Mouse (Mus musculus) gastrocnemius, adult 8-10 months (tissue): ENCODE results near the gene Kif16b. TPM values are rescaled to one million over a fixed set of nuclear protein-coding genes. Genes with fewer than 3 reads are reported as not detected.

Experiments used
- DNase-seq, 2 experiments: peaks; one replicate each; pipeline ENCODE4 v3.0.0; 2022; ENCODE audit warnings: low spot score in 2 of 2
- total RNA-seq, 4 experiments: library from RNA; stranded (reverse); gene quantifications; 2 replicates each; pipeline ENCODE4 v1.2.4; 2022

The Kif16b gene
- total RNA-seq, 4 experiments from 2014 or later: 34.5 to 50.7 (median 42.1) TPM

DNA sequence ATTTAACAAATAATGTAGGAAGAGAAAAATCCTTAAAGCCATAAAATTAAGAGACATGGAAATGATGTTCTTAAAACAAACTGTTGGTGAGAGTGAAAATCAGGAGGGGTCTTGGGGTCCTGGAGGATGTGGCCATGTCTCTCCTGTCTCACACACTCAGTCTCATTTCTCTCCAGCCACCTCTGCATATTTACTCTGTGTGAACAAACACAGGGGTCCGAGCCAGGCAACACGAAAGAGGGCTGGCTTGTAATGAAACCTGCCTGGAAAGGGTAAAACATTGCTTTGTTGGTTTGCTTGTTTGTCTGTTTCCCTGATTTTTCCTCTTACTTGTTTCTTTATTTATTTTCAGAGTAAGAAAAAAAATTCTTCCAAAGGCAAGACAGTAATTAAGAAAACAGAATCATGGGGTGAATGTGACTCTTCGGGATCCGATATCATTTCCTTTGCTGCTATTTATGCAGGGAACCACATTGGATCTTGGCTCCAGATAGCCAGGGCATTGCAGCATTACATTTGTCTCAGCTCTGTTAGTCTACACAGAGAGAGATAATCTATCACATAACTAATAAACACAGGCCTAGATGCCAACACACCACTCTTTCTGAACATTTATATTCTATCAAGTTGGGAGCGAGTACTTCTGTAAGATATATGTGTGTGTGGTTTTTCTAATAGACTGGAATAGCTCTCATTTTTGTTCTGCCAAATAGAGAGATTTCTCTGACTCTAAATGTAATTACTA lies 218.2 kb downstream of the Kif16b start:
- DNase-seq: no peak

DNA sequence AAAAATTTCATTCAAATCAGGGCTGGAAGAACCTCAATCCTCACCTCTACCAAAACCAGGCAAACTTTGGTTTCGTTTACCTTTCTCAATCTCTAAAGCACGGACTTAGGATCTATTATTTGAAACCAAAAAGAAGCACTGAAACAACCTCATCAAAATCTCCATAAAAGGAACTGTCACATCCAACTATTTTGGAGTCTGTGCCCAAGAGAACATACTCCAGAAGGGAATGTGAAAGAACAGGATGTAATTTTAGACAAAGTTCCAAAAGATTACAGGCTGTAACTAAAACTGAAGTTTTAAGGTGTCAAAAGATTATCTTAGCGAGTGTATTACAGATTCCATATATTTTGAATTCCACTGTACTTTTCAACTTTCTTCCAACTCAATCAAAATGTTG lies 232.9 kb downstream of the Kif16b start:
- no peak for DNase-seq

DNA sequence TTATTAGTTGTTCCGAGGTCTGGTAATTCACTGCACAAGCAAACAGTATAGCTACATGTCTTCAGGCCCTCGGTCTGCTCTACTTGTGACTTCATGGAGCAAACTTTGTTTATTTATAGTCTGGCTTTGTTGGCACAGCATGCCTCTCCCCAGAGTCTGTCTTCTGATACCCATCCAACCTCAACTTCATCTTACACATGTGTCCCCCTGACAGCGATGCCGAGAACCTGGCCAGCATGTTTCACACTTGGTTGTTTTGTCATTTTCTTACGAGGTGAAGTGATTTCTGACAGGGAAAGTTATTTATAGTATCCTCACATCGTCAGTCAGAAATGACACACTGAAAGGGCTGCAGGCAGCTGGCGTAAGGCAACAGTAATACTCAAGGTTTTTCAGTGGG lies 249.7 kb downstream of the Kif16b start:
- no peak for DNase-seq

DNA sequence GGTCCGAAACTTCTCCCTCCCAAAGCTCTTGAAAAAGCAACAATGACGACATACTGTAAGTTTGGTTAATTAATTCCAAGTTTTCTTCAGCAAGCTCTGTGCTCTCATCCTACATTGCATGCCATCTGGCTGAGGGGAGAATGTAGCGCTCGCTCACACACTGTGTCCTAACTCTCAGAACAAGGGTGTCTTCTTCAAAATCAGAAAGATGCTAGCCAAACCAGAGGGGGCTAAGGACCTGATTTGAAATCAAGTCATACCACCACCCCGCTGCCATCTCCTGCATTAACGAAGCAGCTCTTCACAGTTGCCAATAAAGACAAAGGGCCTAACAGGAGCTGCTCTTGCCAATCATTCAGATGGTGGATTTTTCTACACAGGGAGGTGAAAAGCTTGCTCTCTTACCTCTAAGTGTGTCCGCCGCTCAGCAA lies 253.3 kb downstream of the Kif16b start:
- DNase-seq: no peak

DNA sequence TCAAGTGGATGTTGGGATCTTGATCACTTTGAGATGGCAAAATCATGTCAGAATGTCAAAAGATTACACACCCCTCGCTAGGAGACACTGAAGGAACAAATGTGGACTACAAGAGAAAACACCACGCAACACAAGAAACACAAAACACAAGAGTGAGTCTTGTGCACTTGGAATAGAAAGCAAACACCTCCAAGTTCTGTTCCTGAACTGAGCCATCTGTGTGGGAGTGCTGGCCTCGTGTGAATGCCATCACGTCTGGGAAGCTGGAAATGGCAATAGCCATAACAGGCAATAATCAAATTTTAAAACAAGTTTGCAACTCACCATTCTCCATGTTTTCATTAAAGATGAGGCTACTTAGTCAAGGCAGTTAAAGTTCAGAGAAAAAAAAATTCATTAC lies 254.5 kb downstream of the Kif16b start:
- DNase-seq: no peak

DNA sequence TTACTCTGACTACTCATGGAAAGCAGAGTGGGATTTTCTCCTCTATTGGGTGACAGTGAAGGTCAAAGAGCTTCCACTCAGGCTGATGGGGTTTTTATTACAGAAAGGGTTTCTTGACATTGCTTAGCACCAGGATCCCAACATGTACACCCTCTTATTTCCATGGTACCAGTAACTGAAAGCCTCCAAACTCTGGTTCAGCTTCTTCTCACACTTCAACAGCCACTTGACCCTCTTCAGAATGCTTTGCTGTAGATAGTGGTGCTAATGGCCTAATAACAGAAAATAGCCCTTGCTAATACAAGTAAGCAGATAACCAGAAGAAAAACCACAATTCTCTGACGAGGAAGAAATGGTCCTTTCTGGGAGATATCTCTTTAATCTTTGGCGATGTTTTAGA lies 259.6 kb downstream of the Kif16b start:
- no peak for DNase-seq

- DNase-seq: no peak
These were observed 265.6 kb downstream of the Kif16b start for GRCm38 (mm10) chr2:142635606-142636304.

- no peak for DNase-seq
These were observed 267.3 kb downstream of the Kif16b start for GRCm38 (mm10) chr2:142633996-142634559.

DNA sequence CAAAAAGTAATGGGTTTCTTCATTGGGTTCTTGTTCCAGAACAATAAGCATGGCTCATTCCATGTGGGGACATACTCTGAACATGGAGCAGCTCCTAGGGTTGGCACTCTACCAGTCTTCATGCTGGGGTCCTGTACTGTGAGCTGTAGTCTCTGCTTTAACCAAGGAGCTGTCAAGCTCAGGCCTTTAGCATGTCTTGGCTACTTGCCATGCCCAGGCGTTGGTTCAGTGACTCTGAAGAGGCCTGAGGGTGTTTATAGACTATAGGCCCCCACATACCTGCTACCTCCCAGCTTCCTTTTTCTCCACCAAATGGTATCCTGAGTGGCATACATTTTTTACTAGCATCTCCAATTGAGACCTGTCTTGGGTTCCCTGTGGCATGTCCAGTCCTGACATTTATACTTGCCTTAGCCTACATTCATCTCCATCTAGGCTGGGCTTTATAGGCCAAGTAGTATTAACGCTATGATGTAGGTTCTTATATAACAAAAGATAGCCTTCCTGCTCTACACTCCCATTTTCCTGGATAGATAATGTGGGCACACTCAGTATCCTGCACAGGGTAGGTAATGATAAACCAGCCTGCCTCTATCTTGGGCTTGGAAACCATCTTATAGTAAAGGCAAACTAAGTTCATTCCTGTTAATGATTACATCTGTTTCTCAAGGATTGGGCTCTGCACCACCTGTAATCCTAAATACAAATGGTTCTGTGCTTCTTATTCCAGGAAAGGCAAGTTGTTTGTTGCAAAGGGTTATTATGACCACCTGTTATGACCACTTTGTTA lies 271.6 kb downstream of the Kif16b start:
- no peak for DNase-seq

DNA sequence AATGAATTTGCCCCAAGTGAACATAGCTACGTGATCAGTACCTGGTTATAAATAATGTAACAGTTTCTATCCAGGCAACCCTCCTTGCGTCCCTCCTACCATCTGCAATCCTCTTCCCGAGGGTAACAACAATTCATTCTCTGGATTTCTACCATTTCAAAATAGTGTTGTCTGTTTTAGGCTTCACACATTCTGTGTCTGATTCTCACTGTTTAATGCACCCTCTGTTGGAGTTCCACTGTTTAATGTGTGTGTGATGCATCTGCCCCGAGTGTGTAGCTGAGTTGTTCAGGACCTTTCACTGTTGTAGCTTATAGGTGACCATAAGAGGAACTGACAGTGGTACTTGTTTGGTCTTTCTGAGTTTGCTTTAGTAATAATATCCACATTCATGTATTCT lies 275.6 kb downstream of the Kif16b start:
- no peak for DNase-seq

- no peak for DNase-seq
These were observed 276.2 kb downstream of the Kif16b start for GRCm38 (mm10) chr2:142625101-142625500.

DNA sequence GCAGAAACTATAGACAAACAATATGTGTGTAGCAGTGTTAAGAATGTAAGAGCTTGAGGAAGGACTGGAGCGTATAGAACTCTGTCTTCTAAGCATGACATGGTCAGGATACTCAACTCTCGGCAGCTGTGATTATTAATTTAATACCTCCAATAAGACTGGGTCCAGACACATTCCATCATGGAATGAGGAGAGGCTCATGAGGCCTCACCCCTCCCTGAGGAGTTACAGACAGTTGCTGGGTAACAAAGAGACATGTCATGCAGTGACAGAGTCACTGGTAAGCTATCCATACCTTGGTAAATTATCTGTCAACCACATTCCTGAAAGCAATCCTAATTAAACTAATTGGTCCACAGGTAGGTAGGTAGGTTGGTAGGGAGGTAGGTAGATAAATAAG lies 277.1 kb downstream of the Kif16b start:
- DNase-seq: no peak

DNA sequence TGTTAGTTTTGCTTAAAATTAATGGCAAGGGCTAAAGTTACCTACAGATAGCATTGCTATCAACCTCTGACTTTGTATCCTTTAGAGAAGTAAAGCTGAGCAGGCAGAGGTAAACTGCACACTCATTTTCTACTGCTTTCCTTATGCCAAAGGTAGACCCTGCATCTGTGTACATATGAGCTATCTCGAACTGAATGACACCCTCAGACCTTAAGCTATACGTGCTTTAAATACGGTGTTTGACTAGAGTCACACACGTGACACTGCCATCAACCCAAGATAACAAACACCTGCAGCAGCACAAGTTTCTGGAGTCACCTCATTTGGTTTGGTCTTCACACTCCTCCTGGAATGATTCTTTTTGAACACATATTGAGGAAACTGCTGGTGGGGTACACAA lies 280.2 kb downstream of the Kif16b start:
- DNase-seq: no peak

- no peak for DNase-seq
These were observed 281.4 kb downstream of the Kif16b start for GRCm38 (mm10) chr2:142619926-142620325.

DNA sequence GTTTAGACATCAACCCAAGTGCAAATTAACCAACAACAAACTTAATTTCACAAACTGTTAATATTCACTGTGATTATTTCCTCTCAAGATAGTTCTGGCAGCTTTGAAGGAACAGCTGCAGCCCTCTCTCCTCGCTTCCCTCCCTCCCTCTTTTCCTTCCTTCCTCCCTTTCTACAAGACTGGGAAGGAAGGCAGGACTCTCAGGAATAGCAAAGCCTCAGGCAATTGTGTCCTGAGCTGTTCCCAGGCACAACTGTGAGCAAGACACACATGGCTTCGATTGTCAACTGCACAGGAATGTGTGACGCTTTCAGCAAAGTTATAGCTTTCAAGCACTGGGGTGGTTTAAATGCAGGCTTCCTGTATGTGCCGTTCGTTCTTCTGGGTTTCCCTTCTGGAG lies 286.8 kb downstream of the Kif16b start:
- no peak for DNase-seq

GRCm38 (mm10) chr2:142612359-142612953 lies 288.9 kb downstream of the Kif16b start:
- DNase-seq: no peak

GRCm38 (mm10) chr2:142611113-142611512 lies 290.2 kb downstream of the Kif16b start:
- no peak for DNase-seq

GRCm38 (mm10) chr2:142610206-142610605 lies 291.1 kb downstream of the Kif16b start:
- DNase-seq: no peak

DNA sequence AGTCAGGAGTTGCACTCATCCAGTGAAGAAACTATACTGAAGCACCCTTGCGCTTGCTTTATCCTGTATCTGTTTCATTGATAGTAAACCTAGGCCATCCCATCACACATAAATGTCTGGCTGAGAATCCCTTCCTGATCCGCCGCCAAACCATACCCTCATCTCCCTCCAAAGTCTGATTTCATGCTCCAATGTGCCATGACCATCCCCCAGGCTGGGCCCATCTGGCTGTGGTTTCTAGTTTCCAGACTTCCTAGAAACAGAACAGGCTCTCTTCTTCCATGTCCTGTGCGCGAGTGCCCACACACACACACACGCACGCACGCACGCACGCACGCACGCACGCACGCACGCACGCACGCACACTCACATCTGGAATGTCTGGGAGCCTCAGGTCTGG lies 292.6 kb downstream of the Kif16b start:
- DNase-seq: no peak

GRCm38 (mm10) chr2:142604762-142605161 lies 296.6 kb downstream of the Kif16b start:
- DNase-seq: no peak

DNA sequence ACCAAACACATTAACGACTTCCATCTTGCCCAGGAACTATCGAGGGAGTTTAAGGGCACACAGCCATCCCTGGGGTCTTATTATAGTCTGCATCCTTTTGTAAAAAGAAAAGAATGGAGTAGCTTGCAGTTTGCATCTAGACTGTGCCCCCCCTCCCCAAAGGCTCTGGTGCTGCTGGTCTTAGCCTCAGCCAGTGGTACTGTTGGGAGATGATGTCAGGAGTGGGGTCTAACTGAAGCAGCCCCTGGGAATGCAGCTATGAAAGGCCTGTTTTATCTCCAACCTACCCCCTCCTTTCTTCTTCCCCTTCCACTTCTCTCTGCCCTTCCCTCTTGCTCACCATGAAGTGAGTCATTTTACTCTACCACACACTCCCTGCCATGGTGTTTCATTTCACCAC lies 298.1 kb downstream of the Kif16b start:
- no peak for DNase-seq

GRCm38 (mm10) chr2:142599235-142599634 lies 302.1 kb downstream of the Kif16b start:
- no peak for DNase-seq
